Mouse (Mus musculus) megakaryocyte progenitor cell, adult 5-6 weeks (primary cell): Measurements from ENCODE around the gene Slx1b. TPM values are rescaled to one million over a fixed set of nuclear protein-coding genes. Genes with fewer than 3 reads are reported as not detected.
"Not testable (repeated sequence)": the region's sequence is repeated elsewhere in the genome, so short reads cannot be mapped to it uniquely, and the experiment has no call there.

Experiments used
- ATAC-seq: replicated peaks from 2 replicates; pipeline ENCODE4 v1.8.0; 2016; ENCODE audit warnings: mild to moderate bottlenecking, moderate TSS enrichment, inconsistent platforms; ENCODE audit not compliant: poor library complexity
- total RNA-seq, 2 experiments: library from RNA; stranded (forward) in 1 of 2; stranded (reverse) in 1 of 2; fragments of 157-497, 149-512 nt in 1 of 2; fragments of 200-1000 nt in 1 of 2; gene quantifications; 2 replicates each; pipeline versions ENCODE4 v1.2.3 to v1.2.4; 2015 to 2017

Slx1b gene
- total RNA-seq (2015) (4.2 and 4.8 TPM in 2 replicates), total RNA-seq (2017) (4.6 and 4.7 TPM in 2 replicates)

DNA sequence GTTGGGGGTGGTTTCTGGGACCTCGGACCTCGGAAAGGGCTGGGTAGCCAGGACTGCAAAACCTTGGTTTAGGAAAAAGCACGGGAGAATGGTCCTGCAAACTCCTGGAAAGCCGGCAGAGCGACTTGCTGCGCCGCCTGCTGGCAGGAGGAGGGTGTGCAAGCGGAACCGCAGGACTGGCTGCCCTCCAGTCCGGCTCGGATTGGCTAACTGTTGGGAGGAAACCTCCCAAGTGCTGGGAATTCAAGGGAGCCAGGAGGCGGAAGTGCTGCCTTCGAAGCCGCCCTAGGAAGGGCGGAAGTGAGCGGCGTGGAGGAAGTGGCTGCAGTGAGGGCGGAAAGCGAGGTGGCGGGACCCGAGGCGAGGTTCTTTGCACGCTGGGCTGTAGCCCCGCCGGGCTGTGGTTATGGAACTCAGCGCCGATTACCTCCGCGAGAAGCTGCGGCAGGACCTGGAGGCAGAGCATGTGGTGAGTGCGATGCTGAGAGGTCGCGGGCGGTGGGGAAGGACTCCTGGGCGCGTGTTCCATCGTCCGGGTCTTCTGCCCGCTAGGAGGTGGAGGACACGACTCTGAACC, at the start of gene Slx1b:
TSS of gene Slx1b (minus strand) at position 154 of the 577 bp plus-strand sequence.
- ATAC-seq, result peak; percentile 86

DNA sequence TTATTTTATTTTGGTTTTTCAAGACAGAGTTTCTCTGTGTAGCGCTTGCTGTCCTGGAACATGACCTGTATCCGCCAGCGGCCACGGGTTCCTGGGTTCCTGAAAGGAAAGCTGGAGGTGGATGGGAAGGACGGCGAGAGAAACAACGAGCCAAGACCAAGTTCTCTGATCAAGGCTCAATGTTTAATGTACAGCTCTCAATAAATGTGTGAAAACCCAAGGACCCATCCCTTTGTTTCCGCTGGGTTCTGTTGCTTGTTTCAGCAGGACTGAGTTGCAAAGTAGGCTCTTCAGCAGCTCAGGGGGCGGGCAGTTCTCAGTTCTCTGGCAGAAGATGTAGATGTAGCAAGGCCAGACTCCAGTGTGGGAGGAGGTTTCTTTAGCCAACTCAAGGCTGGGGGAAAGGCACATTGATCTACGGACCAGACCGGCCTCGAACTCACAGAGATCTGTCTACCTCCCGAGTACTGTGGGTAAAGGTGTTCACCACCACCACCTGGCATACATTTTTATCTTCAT, 46.4 kb upstream of the Slx1b start:
- ATAC-seq, result no peak

DNA sequence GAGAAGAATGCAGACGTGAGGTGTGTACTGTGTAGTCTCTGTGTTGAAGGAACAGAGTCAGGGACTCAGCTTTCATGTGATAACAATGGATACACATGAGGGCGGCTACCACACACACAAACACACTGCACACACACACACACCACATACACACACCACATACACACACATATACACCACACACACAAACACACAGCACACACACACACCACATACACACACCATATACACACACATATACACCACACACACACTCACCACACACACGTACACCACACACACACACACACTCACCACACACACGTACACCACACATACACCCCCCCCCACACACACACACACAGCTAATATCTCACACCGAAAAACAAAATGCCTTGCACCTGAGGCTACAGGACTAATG, 45.9 kb upstream of the Slx1b start:
- no peak for ATAC-seq

DNA sequence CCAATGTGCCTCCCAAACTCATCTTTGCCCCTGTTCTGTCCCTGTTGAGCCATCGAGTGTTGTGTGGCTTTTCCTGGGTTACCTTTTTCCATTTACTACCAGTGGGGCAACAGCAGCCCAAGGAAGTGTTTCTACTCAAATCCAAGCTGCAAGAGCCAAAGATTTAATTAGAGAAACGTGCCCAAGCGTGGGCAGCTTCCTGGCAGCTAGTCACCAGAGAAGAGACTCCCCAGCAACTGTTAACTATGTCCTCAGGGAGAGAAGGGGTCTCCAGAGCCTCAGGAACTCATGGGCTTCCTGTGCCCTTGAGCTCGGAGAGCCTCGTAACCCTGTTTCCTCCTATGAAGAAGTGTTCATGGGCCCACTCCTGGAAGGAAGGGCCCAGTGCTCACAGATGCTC, 45.4 kb upstream of the Slx1b start:
- no peak for ATAC-seq

DNA sequence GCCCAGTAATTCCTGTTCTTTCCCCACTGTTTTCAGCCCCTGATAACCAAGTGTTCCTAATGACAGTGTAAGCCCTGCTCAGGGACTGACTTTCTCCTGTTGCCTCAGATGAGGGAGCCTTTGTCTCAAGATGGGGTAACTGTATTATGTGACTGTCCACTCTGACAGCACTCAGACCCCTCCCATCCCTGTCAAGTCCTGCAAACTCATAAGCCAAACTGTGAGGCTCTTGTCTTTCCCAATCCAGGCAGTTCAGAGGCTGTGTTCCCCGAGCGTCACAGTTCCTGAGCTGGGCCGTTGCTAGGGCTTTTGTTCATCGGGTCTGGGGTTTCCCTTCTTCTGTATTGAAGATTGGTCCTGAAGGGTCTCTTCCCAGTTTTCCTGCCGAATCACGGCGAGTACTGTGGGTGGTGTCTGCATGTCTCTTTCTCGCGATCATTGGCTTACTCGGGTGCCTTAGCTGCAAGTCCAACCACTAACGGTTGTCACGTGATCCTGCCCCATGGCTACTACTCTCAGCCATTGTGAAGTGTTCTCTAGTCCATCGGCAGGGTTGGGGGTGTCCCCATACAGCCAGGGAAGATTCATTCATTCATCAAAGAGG, 44.6 kb upstream of the Slx1b start:
- ATAC-seq, result 0 out of 2 replicates have a peak, but pooled peaks have one; percentile 9

DNA sequence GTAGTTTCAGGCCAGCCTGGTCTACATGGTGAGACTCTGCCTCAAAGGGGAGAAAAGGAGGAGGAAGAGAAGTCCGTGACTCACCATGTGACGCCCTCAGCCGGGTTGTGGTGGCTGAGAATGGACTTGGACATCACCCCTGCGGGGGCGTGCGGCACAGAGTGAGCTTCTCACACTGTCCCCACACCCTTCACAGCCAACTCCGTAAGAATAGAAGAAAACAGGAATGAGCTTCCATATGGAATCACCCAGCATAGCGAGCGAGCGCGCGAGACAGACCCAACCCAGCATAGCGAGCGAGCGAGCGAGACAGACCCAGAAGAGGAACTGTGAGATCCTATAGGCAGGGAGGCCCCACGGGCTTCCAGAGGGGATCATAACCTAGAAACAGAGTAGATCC, 44.0 kb upstream of the Slx1b start:
- ATAC-seq, result no peak

DNA sequence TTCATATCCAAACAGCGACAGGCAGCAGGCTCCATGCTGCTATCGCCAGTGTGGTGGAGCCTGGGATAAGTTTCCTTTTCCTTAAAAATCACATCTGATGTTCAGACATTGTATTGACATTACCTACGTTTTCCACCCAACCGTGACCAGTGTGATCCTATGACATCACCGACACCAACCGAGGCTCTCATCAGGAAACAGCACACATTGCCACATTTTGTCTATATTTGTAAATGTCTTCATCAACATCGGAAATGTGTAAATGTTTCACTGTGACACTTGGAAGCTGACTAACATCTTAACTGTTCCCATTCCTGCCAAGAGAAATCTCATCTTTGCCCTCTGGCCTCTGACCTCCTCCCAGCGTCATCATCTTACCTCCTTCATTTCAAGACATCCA, 40.5 kb upstream of the Slx1b start:
- peak; percentile 54 for ATAC-seq

DNA sequence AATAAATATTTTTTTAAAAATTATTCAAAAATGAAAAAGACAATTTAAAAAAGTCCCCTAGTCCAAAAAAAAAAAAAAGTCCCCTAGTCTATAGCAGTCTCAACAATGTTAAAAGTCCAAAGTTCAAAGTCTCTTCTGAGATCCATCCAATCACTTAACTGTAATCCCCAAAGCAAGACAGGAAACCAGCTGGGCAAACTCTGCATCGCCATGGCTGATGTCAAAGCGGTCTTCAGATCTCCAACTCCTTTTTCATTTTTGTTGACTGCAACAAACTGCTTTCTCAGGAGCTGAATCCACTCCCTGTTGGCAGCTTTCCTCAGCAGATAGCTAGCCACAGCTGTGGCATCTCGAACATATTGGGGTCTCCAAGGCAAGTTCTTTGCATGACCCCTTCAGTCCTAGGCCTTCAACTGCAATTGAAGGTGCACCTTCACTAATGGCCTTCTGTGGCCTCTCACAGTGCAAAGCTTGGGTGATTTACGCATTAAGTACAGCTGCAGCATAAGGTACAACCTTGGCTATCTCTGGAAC, 34.7 kb upstream of the Slx1b start:
- ATAC-seq, result not testable (repeated sequence)

DNA sequence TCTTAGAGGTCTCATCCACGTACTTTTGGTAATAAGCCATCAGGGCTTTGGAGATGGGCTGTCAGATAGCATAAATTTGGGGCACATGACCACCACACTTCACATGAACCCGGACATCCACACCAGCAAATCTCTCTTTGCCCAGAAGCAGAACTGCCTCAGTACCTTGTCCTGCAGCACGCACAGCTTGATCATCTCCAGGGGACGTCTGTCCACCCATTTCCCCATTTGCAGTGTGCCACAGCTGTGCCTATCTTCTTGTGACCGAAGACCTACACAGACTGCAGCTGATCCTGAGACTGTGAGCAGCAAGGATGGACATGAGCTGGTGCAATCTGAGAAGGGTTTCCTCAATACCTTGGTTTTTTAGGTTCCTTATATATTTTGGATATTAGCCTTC, 30.1 kb upstream of the Slx1b start:
- ATAC-seq, result peak; percentile 52

DNA sequence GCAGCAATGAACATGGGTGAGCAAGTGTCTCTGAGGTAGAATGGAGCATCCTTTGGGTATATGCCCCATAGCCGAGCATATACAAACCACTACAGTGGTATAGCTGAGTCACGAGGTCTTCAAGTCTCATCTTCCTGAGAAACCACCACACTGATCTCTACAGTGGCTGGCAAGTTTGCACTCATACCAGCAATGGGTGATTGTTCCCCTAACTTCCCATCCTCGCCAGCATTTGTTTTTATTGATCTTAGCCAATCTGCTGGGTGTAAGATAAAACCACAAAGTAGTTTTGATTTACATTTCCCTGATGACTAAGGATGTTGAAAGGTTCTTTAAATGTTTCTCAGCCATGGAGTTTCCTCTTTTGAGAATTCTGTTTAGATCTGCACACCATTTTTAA, 29.5 kb upstream of the Slx1b start:
- peak; percentile 75 for ATAC-seq

DNA sequence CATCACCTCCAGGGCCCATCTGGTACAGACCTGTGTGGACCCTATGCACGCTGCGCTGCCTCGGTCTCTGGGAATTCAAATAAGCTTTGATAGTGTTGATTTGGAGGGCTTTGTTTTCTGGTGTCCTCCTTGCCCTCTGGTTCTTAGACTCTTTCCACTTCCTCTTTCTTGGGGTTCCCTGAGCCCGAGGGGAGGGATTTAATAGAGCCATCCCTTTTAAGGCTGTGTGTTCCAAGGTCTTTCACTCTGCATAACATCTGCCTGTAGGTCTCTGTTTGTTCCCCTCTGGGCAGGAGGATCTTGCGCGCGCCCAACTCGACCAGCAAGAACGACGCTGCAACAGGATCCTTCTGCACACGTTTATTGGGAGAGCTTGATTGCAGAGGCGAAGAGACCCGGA, 26.1 kb upstream of the Slx1b start:
- ATAC-seq, result peak; percentile 69

DNA sequence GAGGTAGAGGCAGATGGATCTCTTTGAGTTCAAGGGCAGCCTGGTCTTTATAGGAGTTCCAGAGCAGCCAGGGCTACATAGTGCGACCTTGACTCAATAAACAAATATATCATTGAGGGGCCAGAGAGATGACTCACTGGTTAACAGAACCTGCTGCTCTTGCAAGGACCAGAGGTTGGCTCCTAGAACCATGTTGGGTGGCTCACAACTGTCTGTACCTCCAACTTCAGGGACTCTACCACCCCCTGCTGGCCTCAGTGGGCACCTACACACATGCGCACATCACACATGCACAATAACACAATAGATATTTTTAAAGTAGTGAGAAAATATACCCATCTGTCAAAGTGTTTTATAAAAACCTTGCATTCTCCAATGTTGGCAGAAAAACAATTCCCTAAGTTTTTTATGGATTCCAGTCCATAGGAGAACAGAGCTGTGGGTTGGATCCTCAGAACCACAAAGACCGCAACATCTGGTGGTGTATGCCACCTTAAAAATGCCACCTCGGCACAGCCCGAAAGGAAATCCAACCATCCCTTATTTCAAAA, 23.3 kb upstream of the Slx1b start:
- ATAC-seq, result peak; percentile 54; the same call in 1 of the 2 replicates

DNA sequence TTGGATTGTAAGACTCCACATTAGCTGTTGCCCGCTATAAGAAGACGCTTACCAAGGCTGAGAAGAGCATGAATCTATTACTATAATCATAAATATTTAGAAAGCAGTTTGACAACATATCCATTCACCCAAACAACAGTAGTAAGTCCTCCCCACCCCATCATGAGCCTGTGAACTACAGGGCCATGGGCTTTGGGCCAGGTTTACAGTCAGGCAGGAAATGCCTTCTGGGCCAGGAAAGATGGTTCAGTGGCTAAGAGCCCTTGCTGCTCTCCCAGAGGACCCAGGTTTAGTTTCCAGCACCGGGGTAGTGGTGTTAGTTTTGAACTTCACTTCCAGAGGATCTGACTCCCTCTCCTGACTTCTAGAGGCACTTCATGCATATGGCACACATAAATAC, 22.0 kb upstream of the Slx1b start:
- ATAC-seq, result no peak

DNA sequence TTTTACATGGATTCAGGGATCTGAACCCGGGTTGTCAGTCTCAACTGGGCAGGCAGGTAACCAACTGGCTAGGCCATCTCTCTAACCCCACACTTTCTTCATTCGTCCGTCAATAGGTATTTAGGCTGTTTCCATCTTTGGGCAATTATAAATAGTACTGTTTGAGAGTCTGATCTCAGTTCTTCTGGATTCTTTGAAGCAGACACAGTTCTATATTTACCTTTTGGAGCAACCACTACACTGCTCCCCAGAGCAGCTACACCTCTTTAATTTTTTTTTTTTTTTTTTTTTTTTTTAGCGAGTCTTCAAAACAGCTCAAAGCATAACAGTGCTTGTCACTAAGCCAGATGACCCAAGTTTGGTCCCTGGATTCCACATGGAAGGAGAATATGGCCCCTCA, 20.1 kb upstream of the Slx1b start:
- ATAC-seq, result no peak

DNA sequence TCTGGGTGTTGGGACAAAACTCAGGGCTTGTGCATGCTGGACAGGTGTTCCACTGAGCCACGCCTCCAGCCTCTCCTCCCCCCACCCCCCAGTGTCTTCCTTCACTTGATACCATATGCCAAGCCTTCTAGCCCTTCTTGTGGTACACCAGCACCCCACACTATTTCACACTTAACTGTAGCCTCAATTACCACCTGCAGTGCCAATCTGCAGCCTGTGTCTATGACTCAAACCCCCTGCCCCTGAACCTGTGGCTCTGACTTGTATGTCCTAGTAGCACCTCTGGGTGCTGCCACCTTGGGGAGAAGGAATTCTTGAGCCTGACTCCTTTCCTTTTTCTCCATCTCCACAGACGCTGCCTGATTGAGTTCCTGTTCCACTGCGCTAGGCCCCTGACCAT, 16.3 kb upstream of the Slx1b start:
- ATAC-seq, result no peak

DNA sequence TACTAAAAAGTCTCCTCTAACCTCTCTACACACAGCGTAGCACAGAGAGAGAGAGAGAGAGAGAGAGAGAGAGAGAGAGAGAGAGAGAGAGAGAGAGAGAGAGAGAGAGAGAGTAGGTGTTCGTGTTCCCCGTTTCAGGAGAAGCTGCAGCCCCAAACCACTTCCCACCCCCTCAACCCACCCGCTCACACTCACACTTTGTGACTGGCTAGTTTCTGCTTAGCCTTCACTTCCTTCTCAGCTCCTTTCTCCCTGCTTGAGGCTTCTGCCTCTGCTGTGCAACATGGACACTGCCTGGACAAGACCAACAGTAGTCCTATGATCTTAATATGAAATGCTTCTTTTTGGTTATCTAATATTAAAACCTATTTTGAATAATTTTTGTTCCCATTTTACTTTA, 14.7 kb upstream of the Slx1b start:
- ATAC-seq, result peak; percentile 47; the same call in 1 of the 2 replicates

DNA sequence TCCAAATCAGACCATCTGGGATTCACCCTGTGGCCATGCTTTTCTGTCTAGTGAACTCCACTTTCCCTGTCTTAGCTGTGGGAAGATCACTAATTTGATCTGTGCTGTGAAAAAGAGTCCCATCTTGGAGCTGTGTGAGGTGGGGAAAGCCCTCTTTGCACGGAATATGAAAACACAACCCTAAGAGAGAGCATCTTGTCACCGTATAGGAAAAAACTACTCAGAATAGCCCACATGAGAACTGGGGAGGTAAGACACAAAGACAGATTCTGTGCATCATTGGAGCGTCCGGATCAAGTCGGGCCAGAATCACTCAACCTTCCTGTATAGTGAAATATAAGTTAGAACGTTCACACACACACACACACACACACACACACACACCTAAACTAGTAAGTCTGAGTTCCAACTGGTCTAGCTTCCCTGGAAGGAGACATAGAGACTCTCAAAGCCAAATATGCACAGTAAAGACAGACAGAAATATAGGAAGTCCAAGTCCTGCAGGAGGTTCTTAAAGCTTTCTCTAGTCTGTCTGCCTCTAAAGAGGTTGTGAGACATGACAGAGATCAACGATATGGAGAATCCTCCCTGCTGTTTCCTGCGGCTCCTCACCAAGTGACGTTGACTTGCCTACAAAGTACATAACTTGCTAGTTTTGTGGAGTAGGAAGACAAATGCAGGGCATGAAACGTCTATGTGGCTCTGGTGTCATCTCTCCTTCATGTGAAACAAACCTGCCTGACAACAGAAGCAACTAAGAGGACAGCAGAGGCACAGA, 12.8 kb upstream of the Slx1b start:
- no peak for ATAC-seq

DNA sequence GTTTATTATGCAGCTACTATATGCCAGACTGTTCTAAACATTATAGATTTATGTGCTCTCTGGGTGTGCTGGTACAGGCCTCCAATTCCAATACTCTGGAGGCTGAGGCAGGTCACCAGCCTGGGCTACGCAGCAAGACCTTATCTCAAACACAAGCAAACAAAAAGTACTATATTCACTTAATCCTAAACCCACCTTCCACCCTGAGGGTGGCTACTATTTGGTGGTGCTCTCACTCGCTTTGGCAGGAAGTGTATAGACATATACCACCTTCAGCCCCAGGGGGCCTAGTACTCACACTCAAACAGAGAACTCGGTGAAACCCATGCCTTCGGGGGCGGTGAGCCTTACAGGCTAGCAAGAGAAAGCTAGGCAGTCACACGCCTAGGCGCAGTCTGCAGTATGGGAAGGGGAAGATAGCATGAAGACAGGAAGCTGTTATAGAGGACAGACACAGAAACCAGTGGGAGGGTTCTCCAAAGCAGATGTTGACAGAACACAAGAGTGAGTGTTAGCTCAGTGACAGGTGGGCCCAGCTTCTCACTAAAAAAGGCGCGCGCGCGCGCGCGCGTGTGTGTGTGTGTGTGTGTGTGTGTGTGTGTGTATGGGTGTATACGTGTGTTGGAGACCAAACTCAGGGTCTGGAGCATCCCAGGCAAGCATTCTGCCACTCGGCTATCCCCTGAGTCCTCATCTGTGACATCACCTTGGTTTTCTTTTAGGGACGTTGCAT, 12.0 kb upstream of the Slx1b start, which contains the start of gene Coro1a:
TSS of gene Coro1a (minus strand) at position 346 of the 733 bp plus-strand sequence.
- ATAC-seq, result peak; percentile 49

DNA sequence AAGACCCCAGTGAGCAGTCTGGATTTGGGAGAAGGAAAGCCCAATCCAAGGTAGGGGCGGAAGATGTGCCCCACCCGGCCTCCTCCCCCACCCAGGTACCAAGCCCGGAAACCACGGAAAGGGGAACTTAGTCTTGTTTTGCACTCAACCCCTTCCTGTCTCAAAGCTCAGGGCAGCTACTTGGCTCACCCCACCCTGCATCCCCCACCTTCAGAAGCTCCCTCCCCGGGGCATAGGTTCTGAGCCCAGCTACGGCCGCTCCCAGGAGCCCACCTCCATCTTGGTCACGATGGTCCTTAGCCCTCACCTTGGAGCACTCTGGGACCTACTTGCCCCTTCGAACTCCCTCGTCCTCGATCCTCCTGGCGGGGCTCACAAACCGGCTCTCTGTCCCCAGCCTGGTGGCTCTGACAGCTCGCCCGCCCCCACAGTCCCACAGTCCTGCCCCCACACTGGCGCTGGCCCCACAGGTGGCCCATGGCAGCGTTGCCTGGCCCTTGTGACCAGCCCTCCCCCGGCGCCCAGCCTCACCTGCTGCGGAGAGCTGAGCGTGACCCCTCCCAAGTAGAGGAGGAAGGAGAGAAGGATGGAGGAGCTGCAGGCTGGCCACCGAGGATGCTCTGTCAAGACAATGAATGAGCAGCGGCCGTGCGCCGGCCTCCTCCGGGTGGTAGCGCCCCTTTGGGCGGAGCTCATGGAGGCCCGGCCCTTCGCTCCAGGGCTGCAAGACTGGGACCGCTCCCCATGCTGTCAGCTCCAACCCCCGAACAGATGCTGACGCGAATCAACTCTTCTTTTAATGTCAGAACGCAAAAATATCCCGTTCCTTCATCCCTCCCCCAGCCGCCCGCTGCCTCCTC, 8.8 kb upstream of the Slx1b start:
- ATAC-seq, result peak; percentile 61

DNA sequence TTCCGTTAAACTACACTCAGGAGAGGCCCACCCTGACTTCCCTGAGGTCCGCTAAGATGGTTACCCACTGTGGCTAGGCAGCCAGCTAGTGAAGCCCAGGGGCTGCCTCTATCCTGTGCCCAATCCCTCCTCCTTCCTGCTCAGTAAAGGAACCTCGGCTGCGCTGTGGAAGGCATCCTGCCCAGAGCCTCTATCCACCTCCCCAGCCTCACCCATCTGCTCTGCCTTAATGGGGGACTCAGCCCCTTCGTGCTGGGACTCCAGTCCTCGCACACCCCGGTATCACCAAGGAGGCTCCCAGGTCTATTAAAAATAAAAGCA, 8.1 kb upstream of the Slx1b start:
- ATAC-seq, result no peak
